Mouse (Mus musculus) kidney, postnatal 25 days (tissue): ENCODE results near the gene Lhx4.

Experiments
- DNase-seq, 2 experiments: peaks; one replicate each; pipeline ENCODE4 v3.0.0; 2021; ENCODE audit warnings: mixed read lengths in 2 of 2

The Lhx4 gene

DNA sequence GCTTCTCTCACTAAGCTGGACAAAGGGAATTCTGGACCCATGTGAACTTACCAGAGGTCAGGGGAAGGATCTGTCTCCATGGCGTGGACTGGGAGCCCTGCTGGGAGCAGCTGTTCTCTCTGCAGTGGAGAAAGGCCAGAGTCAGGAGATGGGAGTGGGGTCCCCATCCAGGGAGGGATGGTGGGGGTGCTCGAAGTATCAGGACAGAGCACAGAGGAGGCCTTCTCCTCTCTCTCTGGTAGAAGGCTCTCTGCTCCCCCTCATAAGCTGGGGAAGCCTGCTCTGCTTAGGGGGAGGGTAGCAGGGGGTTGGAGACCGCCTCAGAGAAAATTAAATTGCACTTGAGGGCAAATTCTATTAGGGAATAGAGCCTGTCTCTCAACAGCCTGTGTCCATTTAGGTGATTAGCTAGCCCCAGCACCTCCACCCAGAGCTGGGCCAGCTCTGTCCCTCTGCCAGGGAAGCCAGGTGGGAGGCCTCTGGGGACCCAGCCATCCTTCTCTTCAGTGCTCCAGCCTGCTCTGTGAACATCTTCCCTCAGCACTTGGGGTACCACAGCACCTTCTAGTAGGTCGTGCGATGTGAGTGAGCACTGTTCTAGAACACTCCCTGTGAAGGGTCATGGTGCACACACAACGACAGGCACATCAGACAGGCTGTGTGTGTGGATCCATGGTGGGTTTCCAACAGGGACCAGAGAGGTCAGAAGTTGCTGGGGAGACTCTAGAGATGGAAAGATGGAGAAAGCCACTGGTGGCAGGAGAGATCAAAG, at the start of gene Lhx4:
TSS of gene Lhx4 (minus strand) at position 201 of the 772 bp plus-strand sequence.
- no peak for DNase-seq

DNA sequence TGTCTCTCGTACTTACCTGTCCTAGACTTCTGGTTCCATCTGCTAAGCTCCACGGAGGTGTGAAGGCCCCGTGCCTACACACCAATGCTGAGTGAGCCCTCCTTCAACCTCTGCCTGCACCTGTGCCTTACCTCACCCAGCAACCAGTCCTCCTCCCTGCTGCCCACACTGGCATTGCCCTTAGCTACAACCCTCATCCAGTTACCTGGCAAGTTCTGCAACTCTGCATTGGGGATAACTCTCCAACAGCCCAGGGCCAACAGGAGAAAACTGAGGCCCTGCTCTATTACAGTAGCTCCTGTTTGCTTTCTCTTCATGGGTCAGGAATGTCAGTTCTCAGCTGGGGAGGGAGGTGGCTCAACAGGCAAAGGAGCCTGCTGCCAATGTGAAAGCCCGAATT, 46.5 kb upstream of the Lhx4 start:
- no peak for DNase-seq

DNA sequence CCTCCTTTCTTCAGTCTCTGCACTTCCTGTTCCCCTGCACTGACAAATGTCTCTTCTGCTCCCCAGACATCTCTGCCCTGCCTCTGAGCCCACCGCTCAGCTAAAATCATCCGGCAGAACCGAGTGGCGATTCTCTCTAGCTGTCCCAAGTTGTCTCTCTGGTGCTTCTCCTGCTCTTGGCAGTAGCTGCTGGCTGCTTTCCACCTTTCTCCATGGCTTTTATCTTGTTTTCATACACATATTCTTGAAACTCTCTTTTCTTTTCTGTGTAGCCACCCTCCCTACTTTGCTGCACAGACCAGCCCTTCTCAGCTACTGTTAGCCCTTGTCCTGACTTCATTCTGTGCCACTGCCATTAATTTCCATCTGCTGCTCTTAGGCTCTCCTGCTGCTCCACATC, 45.9 kb upstream of the Lhx4 start:
- DNase-seq, result no peak

DNA sequence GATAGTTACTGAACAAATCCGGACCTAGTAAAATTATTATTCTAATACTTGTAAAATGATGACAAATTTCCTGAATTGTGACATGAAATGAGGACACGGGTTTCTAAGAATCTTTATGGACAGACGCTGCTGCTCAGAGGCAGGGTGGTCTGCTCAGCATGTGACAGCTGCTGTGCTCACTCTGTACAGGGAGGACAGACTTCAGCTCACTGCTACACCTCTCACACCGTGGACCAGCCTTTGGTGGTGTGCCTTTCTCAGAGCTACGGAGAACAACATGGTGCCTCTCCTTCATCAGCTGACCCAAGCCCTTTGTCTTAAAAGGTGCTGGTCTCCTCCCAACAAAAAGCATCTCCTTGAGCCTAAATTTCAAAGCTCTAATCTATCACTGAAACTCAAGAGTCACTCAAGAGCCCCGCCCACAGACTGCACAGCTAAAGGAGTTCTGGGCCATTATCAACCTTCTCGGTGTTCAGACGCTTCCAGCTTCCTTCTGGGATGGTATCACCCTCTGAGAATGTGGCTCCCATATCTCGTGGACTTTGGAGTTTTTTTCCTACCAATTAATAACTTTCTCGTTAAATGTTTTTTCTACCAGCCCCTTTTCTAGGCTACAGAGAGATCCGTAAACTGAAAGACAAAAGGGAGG, 45.4 kb upstream of the Lhx4 start:
- DNase-seq, result no peak

DNA sequence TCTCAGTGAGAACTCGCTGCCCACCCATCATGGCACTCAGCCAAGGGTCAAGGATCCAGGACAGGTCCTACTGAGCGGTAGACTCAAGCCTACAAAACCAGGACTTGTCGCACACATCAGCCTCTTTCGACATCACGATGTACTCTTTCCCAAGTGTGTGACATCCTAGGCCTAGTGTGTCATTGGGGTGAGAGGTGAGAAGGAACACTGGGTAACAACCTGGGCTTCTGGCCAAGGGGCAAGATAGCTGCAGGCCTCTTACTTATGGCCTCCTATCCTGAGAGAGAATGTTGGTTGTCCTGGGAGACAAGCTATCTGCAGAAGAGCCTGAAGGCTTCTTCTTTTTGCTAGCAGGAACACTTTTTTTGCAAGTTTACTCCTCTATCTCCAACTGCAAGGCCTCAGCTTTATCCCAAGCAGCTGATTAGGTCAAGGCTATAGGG, 44.3 kb upstream of the Lhx4 start:
- no peak for DNase-seq

DNA sequence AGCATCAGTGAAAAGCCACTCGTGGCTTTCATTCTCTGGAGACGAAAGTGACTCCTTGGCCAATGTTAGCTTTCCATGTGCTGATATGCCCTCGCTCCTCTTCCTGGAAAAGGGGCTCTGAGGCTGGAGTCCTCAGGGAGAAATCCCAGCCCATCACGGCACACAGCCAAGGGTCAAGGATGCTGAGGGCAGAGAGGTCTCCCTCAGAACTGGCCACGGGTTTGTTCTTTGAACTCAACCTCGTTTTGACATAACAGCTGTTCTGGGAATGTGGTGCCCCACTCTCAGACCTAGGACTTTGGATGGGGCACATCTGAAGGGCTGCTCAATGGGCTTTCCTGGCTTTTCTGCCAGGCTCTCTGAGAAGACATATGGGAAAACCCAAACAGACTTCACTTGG, 43.4 kb upstream of the Lhx4 start:
- DNase-seq, result no peak

DNA sequence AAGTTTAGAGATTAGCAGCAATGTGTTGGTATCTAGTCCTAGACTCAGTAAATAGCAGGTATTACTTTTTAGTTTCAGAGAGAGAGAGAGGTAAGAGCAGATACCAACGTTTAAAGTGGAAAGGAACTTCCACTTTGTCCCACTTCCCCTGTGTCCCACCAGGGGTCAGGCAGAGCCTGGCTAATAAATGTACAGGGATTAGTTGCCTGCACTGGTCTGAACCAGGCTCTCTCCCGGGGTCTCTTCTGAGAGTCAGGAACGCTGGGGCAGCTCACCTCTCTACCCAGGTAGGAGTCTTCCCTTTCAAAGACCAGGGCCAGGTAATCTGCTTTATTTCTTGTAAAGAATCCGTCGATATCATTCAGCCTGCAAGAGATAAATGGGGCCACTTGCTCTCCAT, 40.4 kb upstream of the Lhx4 start:
- DNase-seq, result no peak

DNA sequence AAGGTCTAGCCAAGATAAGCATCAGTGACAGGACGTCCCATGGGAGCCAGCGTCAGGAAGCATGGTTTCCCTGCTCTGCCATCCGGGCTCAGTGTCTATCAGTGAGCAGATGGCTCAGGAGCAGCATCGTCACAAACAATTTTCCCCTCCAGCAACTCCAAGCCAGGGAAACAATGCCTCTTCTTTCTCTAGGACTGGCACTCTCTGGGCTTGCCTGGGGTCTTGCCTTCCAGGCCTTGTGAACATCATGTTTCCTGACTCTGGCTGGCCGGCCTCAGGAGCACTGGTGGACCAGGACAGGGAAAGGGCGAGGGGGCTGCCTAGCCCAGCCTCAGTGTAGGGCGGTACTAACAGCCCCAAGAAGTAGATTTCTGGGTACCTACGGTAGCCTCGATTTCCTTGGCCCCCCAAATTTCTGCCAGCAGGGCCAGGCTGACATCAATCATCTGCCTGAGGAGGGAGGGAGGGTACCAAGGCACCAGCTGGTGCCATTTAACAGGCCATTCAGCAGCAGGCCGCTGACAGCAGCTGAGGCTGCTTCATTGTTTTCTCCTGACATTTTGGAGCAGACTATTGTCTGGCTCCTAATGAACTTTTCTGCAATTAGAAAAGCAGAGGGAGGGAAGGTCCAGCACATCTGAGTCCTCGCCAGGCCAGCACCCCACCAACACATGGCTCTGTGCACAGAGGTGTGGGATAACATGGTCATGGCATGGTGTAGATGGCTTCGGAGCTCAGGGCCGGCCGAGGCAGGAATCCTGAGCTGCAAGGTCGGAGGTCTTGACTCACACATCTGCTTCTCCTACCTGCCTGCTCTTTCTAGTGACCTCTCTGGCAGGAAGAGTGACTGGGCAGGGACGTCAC, 38.9 kb upstream of the Lhx4 start:
- DNase-seq, result no peak

DNA sequence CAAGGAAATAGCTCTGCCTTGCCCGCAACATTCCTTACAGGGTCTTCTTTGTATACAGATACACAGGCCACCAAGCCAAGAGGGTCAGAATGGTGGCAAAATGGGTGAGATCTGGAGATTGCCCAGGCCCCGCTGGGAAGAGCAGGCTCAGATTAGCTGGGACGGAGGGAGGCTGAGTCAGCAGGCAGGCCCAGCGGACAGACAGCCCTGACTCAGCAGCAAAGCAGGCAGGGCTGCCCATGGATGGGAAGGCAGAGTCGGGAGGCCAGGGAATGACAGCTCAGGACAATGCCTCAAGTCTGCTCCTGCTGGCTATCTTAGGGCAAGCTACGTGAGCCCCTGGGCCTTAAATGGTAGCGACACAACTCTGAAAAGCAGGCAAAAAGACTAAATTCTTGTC, 34.4 kb upstream of the Lhx4 start:
- DNase-seq, result no peak

DNA sequence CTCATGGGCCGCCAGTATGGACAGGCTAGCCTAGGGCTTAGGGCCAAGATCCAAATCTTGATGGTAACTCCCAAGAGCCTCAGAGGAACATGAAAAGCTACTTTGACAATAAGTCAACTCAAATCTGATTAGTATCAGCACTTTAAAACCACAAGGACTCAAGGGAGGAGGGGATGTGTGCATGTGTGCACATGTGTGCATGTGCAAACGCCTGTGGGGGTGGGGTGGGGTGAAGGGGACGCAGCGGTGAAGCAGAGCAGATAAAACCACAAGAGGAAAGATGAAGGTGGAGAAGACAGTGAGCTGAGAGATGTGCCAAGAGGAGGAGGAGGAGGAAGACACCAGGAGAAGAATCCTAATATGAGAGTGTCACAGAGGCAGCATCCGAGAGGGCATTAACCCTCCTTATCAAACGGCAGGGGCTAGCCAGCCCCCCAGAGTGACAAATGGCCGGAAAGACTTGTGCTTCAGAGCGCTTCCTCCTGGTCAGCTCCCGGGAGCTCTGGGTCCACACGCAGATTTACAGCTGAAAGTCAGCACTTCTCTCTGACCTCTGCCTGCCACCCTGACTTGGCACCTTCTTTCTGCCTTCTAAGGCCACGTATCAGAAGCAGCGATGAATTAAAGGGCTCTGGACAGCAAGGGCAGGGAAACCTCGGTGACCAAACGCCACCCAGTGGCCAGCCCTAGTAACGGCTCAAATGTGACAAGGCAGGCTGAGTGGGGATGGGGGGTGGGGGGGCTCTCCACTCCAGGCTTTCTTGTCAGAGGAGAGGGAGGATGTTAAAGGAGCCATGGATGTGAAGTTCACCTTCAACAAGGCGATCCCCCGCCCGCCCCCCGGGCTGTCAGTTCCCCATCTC, 33.1 kb upstream of the Lhx4 start:
- peak; percentile 72 to 79 for DNase-seq

DNA sequence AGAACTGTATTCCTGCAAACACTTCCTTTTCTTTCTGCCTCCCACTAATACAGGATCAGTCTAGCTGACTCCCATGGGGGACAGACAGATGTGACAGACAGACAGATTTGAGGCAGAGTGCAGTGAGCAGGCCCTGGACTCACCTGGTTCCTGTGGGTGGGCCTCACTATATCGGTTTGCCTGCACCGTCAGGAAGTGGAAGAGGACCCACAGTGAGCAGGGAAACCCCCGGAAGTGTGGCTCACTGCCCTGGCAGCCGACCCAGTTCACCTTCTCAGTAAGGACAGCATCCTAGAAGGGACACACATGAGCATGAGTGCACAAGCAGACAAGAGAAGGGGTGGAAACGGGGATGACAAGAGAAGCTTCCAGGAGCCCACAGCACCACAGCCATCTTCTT, 30.9 kb upstream of the Lhx4 start:
- DNase-seq, result no peak

DNA sequence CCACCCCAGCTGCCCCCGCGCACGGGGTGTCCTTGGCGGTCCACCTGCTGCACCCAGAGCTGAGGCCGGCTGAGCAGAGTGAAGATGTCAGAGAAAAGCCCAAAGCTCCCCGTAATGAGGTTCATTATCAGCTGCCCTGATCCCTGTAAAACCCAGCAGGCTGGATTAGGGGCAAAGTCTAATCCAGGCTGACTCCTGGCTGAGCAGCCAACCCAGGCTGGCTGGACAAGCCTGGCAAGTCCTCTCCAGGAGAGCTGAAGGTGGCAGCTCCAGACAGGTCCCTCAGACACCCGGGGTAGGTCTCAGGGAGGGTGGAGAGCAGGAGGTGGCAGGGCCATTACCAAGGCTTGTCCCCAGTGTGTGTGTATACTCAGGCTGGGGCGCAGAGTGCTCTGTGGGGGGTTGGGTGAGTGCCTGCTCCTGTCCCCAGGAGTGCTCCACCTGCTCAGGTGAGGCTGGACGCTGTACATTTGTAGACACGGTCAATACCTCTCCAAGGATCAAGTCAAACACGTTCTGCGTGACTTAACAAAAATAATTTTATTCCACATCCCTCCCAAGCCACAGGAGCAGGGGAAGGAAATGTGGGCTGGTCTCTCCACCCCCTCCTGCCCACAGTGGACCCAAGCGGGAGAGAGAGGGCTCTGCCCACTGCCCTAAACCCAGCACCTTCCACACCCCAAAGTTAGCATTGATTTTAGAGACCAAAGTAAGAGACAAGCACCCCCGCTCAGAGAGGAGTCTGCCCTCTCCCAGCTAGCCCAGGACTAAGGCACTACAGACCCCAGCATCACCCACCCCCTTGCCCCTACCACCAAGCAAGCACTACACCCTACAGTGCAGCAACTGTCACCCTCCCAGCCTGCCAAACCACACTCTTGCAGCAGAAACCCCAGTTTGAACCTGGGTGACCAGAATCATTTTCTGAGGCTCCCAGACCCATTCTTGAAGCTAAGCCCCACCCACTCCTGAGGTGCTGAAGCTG, 26.4 kb upstream of the Lhx4 start:
- peak; percentile 64 to 83 for DNase-seq

DNA sequence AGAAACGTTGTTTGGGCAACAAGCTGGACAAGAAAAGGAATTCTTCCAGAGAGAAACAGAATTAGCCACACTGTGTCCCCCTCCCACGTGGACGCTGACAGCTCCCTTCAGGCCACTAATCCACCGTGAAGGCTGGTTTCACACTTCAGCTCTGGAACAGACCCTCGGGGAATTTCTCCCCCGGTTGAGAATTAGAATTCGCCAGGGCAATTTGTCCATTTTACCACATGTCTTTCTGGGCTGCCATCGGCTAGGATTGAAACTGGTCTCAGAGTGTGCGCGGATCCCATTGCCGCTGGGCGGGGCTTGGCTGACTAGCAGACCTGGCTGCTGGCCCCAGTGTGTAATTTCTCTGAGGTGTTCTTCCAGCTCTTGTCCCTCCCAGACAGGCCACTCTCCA, 7.7 kb upstream of the Lhx4 start:
- no peak for DNase-seq

DNA sequence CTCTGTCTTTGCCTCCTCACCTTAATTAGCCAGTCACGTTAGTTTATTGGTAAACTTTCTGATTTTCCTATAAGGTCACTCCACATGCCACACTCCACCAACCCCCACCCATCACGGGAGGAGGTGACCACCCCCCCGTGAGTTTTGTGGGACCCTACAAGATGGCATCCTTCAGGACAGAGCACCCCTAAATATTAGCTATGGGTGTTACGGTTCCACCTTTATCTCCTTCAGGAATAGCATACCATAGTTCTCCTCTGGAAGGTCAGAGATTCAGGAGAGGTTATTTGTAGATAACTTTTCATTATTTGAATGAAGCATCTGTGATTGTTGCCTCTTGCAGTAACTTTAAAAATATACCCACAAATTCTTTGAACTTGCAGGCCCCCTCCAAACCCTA, 7.2 kb upstream of the Lhx4 start:
- no peak for DNase-seq

DNA sequence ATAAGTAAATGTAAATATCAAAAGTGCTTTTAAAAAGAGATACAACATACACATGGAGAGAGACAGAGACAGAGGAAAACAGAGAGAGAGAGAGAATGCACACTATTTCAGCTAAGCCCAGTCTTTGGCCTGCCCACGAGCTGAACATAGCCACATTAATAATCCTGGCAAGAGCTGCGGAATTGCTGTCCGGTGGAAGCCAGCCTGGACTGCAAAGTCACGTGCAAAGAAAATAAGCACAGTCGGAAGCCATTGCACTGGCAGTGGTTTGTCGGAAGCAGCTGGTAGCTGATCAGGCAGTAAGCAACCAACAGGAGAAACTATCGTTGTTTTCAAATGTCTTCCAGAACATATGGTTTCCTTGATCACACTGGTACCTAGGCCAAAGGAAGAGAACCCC, 6.1 kb upstream of the Lhx4 start:
- DNase-seq, result no peak

DNA sequence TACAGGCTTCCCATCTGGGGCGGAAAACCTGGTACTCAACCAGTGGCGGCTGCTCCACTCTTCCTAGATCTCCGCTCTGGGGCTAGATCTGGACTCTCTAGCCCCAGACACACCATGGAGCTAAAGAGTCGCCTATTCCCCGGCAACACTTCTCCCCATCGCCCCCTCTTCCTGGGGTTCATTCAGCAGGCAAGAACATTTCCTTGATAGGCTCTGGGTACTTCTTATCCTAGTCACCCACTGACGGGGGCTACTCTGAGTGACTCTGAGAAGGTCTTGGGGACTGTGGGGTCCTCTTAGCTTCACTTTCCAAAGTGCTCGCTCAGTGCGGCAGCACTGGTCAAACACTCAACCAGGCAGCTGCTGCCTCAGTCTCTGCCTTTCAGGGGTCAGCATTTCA, 1.9 kb upstream of the Lhx4 start:
- DNase-seq, result no peak

DNA sequence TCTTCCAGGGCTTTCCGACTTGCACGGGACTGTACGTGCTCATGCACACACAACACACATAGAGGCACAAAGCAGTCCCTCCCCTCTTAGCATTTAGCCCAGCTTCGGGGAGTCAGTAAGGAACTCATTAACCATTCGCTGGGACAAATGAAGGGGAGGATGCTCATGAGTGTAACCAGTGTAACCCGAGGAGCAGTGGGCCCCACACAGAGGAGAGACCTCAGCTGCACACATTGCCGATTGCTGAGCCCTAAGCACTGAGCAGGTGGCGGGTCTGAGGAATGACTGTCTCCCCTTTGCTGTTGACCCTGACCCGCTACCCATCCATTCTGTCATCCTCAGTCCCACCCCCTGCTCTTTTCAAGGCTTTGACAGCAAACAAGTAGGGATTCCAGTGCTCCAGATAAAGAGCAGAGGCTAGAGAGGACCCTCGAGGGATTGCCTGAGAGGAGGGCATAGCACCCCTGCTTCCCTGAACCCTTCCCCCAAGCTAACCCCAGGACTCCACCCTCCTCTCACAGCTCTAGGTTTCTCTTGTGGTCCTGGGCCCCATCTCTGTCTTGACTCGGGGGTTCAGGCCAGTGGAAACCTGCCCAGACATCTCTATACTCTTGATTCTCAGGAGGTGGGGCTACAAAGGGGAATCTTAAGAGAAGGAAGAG, 836 bp downstream of the Lhx4 start:
- DNase-seq, result no peak

DNA sequence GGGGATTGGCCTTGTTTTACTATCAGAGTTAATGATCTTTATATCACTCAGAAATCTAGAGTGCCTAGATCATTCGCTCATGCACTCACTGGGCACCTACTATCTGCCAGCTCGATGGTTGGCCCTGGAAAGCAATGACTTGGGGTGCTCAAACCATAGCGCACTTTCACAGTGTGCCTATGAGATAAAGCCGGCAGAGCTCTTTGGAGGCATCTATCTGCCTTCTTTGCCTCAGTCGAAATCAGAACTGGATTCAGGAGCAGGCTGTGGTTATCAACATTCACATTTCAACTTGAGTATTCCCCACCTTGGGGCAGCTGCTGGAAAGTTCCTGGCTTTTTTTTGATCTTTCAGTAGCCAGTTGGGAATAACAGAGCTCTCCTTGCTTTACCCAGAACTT, 3.6 kb downstream of the Lhx4 start:
- no peak for DNase-seq

DNA sequence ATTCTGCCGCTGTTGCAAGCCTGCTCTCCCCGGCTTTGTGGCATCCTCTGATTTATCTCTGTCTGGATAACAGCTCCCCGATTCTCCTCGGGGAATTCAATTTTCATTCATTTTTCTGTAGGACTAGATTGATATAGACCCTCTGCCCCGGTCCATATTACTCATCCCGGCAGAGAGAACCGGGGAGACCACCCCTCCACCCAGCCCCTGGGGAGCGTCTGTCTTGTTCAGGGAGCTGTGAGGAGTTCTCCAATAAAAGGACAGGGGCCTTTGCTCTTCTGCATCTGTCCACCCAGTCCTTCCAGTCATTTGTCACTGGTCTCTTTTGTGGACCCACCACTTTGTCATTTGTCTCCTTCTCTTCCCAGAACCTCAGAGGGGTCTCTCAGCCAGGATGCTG, 4.5 kb downstream of the Lhx4 start:
- DNase-seq, result no peak

DNA sequence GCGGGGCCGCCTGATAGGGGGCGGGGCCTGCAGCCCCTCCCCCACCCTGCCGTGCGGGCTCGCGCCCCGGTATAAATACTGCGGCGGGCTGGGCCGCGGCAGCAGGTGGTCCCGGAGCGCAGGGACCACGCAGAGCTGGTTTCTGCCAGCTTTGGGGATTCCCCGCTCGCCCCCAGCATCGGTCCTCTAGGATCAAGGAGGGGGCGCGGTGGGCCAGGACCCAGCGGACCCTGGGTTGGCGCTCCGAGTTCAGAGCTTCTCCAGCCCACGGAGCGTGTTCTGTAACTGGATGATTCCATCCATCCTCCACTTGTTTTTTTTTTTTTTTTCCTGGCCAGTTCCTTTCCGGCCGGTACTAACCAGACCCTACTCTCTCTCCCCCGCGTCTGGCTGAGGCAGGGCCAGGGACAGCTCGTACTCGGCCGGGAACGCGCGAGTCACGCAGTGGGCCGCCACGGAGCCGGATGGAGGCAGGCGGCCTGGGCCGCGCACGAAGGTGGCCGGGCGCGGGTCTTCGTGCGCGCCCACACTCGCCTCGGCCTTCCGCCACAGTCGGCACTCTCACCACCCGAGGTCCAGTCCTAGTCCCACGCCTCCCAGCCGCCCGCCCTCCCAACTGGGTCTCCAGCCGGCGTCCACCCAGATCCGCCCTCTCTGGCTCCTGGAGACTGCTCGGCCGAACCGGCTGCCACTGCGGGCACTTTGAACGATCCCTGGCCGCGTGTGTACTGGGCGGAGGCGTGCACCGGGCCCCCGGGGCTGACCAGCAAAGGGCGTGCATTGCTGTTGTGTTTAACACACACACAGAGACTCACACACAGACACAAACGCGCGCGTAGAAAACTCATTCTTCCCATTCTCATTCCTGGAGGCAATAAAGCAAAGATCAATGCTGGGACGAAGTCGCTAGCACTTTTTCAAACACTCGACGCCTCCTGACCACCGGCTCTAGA, 8.8 kb downstream of the Lhx4 start:
- peak in 1 of 2 experiments; percentile 55 for DNase-seq
